Mouse (Mus musculus) spleen, postnatal 4 days (tissue): ENCODE results near the gene Gm20817.
"Not testable (repeated sequence)": the region's sequence is repeated elsewhere in the genome, so short reads cannot be mapped to it uniquely, and the experiment has no call there.

Experiments
- DNase-seq, 2 experiments: peaks; one replicate each; pipeline ENCODE4 v3.0.0; 2022; ENCODE audit warnings: low spot score in 2 of 2

The Gm20817 gene

GRCm38 (mm10) chrY:68832628-68833027 lies at the start of gene Gm20817:
Gene Gm20817, minus strand, starts transcription at chrY:68832728.
- not testable (repeated sequence) for DNase-seq
